Comparison of ENCODE assay signal across 23 mouse cellular contexts in genomic region chr9:87984910-87985309, GRCm38 (mm10).
DNase-seq lines count a peak whose midpoint lies in the region; ATAC-seq lines count a peak whose summit lies in the region.
"Had no signal": no experiment of that assay in that cellular context is flagged by ENCODE, and none has a peak within 500 bp of the region (broad histone marks: within the 10 kb centered on the region; RNA-seq: fewer than 3 reads in every experiment).

No protein-coding gene starts in this region.

- WGBS in forebrain, embryonic 16.5 days: 43% methylated on average over 3 of the region's 3 CpGs
- 17% methylated on average over 3 of the region's 3 CpGs for WGBS in limb, embryonic 13.5 days

- H3K27me3 ChIP-seq in forebrain, embryonic 16.5 days (replicated peaks; ENCODE audit: control insufficient read depth, insufficient read depth, low read length): no peaks in the 10 kb centered on the region
- peaks cover 5% of the 10 kb centered on the region; the same call in 1 of the 2 replicates for H3K27me3 ChIP-seq in limb, embryonic 13.5 days
- H3K27me3 ChIP-seq: embryonic facial prominence, embryonic 13.5 days; kidney, embryonic 15.5 days; liver, embryonic 12.5 days; lung, embryonic 15.5 days; neural tube, embryonic 13.5 days had no signal

- no peaks in the 10 kb centered on the region for H3K9me3 ChIP-seq in forebrain, embryonic 16.5 days (ENCODE audit: control insufficient read depth, low read length)
- H3K9me3 ChIP-seq in limb, embryonic 13.5 days: peaks cover 6% of the 10 kb centered on the region
- H3K9me3 ChIP-seq: embryonic facial prominence, embryonic 13.5 days; kidney, embryonic 15.5 days; liver, embryonic 12.5 days; lung, embryonic 15.5 days; neural tube, embryonic 13.5 days had no signal

- no peak overlapping the region for H3K9ac ChIP-seq in forebrain, embryonic 16.5 days (replicated peaks; ENCODE audit: low read depth, low read length)
- H3K9ac ChIP-seq in limb, embryonic 13.5 days: no peak overlapping the region
- H3K9ac ChIP-seq: embryonic facial prominence, embryonic 13.5 days; hindbrain, embryonic 14.5 days; kidney, embryonic 15.5 days; liver, embryonic 12.5 days; lung, embryonic 15.5 days; neural tube, embryonic 13.5 days had no signal

- no peak overlapping the region for H3K27ac ChIP-seq in forebrain, embryonic 16.5 days (ENCODE audit: low read length)
- no peak overlapping the region for H3K27ac ChIP-seq in limb, embryonic 13.5 days
- H3K27ac ChIP-seq: embryonic facial prominence, embryonic 13.5 days; hindbrain, embryonic 14.5 days; kidney, embryonic 15.5 days; liver, embryonic 12.5 days; lung, embryonic 15.5 days; macrophage; neural tube, embryonic 13.5 days had no signal

- H3K4me3 ChIP-seq in forebrain, embryonic 16.5 days (replicated peaks; ENCODE audit: low read length): no peak overlapping the region
- H3K4me3 ChIP-seq in limb, embryonic 13.5 days: no peak overlapping the region
- H3K4me3 ChIP-seq: embryonic facial prominence, embryonic 13.5 days; kidney, embryonic 15.5 days; liver, embryonic 12.5 days; lung, embryonic 15.5 days; neural tube, embryonic 13.5 days had no signal

- peak; percentile 17 to 52 for DNase-seq in layer of hippocampus, postnatal 14 days (ENCODE audit: low spot score in 2 of 2)
- no peak for DNase-seq in layer of hippocampus, postnatal 36 days
- DNase-seq in embryo, embryonic 11.5 days (ENCODE audit: low read depth, low spot score): peak; percentile 30
- DNase-seq in heart, postnatal 14 days: no peak
- DNase-seq in urinary bladder, postnatal 4 days (ENCODE audit: low spot score in 2 of 2): no peak
- DNase-seq in adipocyte (ENCODE audit: low spot score): no peak
- DNase-seq: adrenal gland, adult 2 months; cerebellum, postnatal 14 days; kidney, postnatal 4 days; layer of hippocampus, adult 9-11 months; midbrain, embryonic 14.5 days; thymus, postnatal 36 days had no signal

- peak; percentile 88 for ATAC-seq in forebrain, embryonic 16.5 days
- peak; percentile 78 for ATAC-seq in limb, embryonic 13.5 days (ENCODE audit: low FRiP score, low read depth)
- ATAC-seq: intestine, embryonic 16.5 days; liver, embryonic 12.5 days had no signal

- H3K36me3 ChIP-seq in forebrain, embryonic 16.5 days (ENCODE audit: control insufficient read depth, insufficient read depth): no peaks in the 10 kb centered on the region
- H3K36me3 ChIP-seq in limb, embryonic 13.5 days: no peaks in the 10 kb centered on the region
- H3K36me3 ChIP-seq: embryonic facial prominence, embryonic 13.5 days; kidney, embryonic 15.5 days; liver, embryonic 12.5 days; lung, embryonic 15.5 days; neural tube, embryonic 13.5 days had no signal

- H3K4me2 ChIP-seq in forebrain, embryonic 16.5 days (ENCODE audit: low read length): no peak overlapping the region
- no peak overlapping the region for H3K4me2 ChIP-seq in limb, embryonic 13.5 days (replicated peaks)
- H3K4me2 ChIP-seq: embryonic facial prominence, embryonic 13.5 days; heart, embryonic 11.5 days; hindbrain, embryonic 14.5 days; kidney, embryonic 15.5 days; liver, embryonic 12.5 days; lung, embryonic 15.5 days; neural tube, embryonic 13.5 days had no signal

- H3K4me1 ChIP-seq in forebrain, embryonic 16.5 days (replicated peaks; ENCODE audit: control insufficient read depth, insufficient read depth, low read length): no peaks in the 10 kb centered on the region
- H3K4me1 ChIP-seq in limb, embryonic 13.5 days: peaks cover 27% of the 10 kb centered on the region
- H3K4me1 ChIP-seq: kidney, embryonic 15.5 days; liver, embryonic 12.5 days; lung, embryonic 15.5 days; neural tube, embryonic 13.5 days had no signal

- intact Hi-C loops in heart, postnatal 14 days (cut with DNase I): no loop called here

Comparison
In these comparisons a context has a peak if more than half of its experiments do, and no peak if none do; other contexts are left out.
1. DNase-seq: peak in layer of hippocampus, postnatal 14 days (2 of 2) and embryo, embryonic 11.5 days (single experiment); none in layer of hippocampus, postnatal 36 days (0 of 2), heart, postnatal 14 days (0 of 2), urinary bladder, postnatal 4 days (0 of 2) and adipocyte (single experiment).